Mouse (Mus musculus) common myeloid progenitor, adult 5-6 weeks (primary cell): ENCODE measurements around the gene Inpp5f. TPM values are rescaled to one million over a fixed set of nuclear protein-coding genes. Genes with fewer than 3 reads are reported as not detected.
"Not testable (repeated sequence)": the region's sequence is repeated elsewhere in the genome, so short reads cannot be mapped to it uniquely, and the experiment has no call there.

Experiments
- ATAC-seq: replicated peaks from 2 replicates; pipeline ENCODE4 v1.8.0; 2016; ENCODE audit warnings: low read depth, mild to moderate bottlenecking, moderate TSS enrichment, inconsistent platforms; ENCODE audit not compliant: poor library complexity, severe bottlenecking
- total RNA-seq: library from RNA; stranded (forward); fragments of 200-1000, 187-1606 nt; gene quantifications from 2 replicates; pipeline ENCODE4 v1.2.3, GENCODE M21; 2017

Inpp5f gene
- total RNA-seq, 1 experiment from 2014 or later = 10.2 TPM

- ATAC-seq = no peak
These were observed 30.4 kb downstream of the Inpp5f start for GRCm38 (mm10) chr7:128641571-128641970.

DNA sequence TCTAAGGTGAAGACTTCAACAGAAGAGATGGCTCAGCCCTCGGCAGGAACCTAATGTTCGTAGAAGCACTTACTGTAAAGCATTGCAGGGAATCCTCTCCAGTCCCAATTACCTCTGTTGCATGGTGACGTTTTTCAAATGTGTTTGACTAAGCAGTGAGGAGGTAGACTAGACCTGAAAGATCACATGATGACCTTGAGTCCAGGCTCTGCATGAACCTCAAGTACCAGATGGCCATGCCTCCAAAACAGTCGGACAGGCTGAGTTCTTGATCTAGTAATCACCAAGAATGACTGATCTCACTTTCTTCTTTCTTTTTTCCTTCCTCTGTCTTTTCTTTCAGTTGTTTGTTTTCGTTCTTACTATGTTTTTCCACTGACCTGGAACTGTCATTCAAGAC lies 31.3 kb downstream of the Inpp5f start:
- no peak for ATAC-seq

DNA sequence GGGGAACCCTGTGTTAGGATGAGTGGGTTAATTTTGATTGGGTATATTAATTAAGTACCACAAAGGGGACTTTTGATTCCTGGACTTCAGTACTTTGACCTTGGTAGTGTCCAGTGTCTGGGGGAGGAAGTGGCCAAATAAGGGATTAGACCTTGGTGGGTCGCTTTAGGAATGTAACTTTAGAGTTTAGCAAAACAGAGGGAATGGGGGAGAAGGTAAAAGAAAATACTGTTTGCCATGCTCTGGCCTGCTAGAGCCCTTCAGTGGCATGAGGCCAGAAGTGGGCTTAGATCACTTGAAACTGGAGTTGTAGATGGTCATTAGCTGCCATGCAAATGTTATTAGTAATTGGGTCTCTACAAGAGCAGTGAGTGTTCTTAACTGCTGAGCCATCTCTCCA lies 45.8 kb downstream of the Inpp5f start:
- ATAC-seq = no peak

GRCm38 (mm10) chr7:128663906-128664305 lies 52.8 kb downstream of the Inpp5f start:
- no peak for ATAC-seq

GRCm38 (mm10) chr7:128664861-128665377 lies 53.8 kb downstream of the Inpp5f start:
- no peak for ATAC-seq

GRCm38 (mm10) chr7:128667788-128668187 lies 56.7 kb downstream of the Inpp5f start:
- no peak for ATAC-seq

- no peak for ATAC-seq
These were observed 57.7 kb downstream of the Inpp5f start for GRCm38 (mm10) chr7:128668831-128669230.

GRCm38 (mm10) chr7:128671952-128672351 lies 60.8 kb downstream of the Inpp5f start:
- peak; percentile 54; the same call in 1 of the 2 replicates for ATAC-seq

- peak; percentile 62; the same call in 1 of the 2 replicates for ATAC-seq
These were observed 61.4 kb downstream of the Inpp5f start for GRCm38 (mm10) chr7:128672408-128673010.

DNA sequence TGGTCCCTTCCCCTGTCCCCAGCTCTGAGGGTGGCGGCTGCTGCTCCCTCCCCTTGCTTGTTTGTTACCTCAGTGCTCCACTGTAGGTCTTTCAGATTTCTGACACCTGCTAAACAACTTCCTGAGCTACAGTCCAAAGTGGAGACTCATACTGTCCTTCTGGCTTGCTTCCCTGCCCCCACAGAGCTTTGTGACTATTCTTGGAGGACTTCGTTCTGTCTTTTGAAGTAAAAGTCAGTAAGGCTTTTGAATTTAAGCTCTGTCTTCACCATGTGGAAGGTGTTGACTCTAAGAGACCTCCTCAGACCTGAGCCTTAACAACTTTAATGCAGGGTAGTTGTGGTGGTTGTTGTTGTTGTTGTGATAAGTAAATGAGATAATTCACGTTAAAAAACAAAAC lies 67.4 kb downstream of the Inpp5f start:
- ATAC-seq = no peak

- peak; percentile 64 for ATAC-seq
These were observed 76.9 kb downstream of the Inpp5f start for GRCm38 (mm10) chr7:128687821-128688564.

DNA sequence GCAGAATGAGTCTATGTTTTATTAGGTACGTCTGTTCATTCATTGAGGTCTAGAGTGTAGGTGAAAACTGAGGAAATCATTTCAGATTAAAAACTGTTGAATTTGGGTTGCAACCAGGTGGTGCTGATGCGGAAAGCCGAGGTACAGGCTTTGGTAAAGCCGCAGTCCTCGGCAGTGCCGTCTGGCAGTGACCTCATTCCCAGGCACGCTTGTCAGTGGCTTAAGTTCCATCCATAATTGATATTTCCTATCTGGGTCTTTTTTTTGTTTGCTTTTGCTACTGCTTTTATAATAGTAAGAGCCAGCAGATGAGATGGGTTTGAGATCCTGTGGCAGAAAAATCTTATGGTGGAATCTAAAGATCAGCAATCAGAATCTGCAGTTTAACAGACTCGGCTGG lies 78.2 kb downstream of the Inpp5f start:
- ATAC-seq = no peak

DNA sequence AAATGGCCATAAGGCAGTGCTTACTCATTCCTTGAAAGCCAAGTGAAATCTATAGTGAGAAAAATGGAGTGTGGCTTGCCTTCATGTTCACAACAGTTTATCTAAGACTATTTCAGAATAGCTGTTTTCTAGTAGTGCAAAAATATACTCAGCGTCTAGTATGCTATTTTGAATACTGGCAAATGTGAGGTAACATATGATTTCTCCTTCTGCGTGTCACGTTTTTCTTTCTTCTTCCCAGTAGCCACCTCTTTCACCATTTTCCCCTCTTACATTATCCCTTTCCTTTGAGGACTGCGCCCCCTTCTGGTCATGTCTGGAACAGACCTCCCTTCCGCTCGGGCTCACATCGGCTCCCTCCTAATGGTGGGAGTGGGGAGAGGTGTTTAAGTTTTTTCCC lies 78.9 kb downstream of the Inpp5f start:
- peak; percentile 86 for ATAC-seq

GRCm38 (mm10) chr7:128690796-128691195 lies 79.7 kb downstream of the Inpp5f start:
- no peak for ATAC-seq

DNA sequence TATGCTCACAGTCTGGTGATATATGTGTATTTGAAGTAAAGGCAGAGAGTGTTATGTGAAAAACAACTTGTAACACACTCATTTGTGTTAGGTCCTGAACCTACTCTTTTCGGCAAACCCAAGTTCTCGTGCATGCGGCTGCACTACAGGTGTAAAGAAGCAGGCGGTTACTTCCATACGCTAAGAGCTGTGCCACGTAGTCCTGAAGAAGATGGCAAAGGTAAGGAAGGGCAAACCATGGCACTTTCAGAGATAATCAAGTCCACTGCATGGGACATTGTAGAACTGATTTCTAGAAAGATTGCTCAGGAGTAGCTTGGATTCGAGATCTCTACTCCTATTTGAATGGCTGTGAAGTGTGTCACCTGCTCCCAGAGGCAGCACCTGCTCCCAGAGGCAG lies 81.0 kb downstream of the Inpp5f start:
- ATAC-seq = no peak

GRCm38 (mm10) chr7:128694848-128695247 lies 83.7 kb downstream of the Inpp5f start:
- no peak for ATAC-seq

DNA sequence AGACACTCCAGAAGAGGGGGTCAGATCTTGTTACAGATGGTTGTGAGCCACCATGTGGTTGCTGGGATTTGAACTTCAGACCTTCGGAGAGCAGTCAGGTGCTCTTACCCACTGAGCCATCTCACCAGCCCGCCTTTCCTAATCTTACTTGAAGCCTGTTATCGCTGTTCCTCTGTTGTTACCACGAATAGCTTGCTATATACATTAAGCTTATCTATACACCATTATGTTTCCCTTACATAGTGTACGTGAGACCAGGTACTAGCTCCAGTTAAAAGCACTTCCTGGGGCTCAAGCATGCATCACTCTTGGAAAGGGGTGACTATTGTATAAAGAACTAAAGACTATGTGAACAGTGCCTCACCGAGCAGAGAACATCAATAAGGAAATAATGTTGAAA lies 88.8 kb downstream of the Inpp5f start:
- ATAC-seq = not testable (repeated sequence)

DNA sequence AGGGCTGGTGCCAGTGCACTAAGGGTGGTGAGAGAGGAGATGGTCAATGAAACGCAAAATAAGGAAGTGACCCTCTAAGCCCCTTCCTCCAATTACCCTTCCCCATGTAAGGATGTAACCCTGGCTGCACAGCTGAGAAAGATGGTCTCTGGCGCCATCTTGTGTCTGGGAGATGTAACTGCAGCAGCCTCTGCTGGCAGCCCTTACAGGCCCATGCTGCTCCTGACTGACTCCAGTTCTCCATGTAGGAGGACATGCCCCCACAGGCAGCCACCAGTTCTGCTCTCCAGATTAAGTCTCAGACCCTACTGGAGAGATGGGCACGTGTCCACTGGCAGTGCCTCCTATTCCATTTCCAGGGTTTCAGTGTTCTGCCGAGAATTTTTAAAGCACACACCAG lies 94.6 kb downstream of the Inpp5f start:
- ATAC-seq = peak; percentile 92

DNA sequence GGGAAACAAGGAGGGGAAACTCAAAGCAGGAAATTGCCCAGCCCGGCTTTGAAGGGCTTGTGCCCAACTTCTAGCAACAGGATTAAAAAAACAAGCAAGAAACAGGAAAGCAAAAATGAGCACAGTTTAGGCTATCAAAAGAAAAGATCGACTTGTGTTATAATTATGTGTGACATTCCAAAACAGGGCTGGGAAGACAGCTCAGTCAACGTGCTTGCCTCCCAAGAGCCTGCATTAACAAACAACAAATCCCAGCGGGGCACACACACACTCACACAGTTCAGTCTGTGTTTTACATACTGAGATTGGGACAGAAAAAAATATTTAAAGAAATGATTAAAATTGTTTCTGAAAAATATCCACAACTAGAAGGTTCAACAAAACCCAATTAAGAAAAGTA lies 106.9 kb downstream of the Inpp5f start:
- ATAC-seq = no peak

DNA sequence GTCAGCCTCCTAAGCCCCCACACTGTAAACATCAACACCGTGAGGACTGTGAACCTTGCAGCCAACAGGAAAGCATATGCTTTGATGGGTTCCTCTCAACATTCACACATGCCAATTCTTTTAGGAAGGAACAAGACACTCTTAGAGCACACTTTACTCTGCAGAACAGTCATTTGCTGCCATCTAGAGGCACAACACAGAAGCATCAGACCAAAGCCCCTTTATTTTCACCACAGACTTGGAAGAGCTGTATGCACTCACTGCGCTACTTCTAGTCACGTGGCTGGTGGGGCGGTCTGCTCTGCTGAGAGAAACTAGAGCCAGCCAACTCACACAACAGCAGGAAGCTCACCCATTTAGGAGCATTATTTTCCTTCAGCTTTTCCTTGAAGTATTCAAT lies 113.6 kb downstream of the Inpp5f start:
- ATAC-seq = peak; percentile 93

GRCm38 (mm10) chr7:128725189-128725588 lies 114.1 kb downstream of the Inpp5f start:
- ATAC-seq = no peak; the same call in 1 of the 2 replicates
